Mouse (Mus musculus) kidney, embryonic 14.5 days (tissue): ENCODE measurements at regions not wholly inside any gene's neighbourhood (a gene's known extent, or its start where the extent isn't known, plus 50 kb on each side); places are given as distances from the start of the nearest gene placed in this dataset.
"Not testable (repeated sequence)": the region's sequence is repeated elsewhere in the genome, so short reads cannot be mapped to it uniquely, and the experiment has no call there.

Experiments used
- ATAC-seq: fragments of 200-750 bp; cut with Nextera tagmentation; 2 replicates; pipeline ENCODE4 v1.8.0; 2017; ENCODE audit warnings: moderate number of reproducible peaks, mild to moderate bottlenecking, moderate TSS enrichment, moderate library complexity; ENCODE audit not compliant: low FRiP score, low TSS enrichment
- H3K27ac ChIP-seq: fragments of 300-500 bp; sonication (generic); 2 replicates; pipeline ENCODE4 v1.5.1; 2014; ENCODE audit warnings: low read depth, mild to moderate bottlenecking, low read length, moderate library complexity, mixed read lengths
- H3K27me3 ChIP-seq: fragments of 300-500 bp; sonication (generic); 2 replicates; pipeline ENCODE4 v1.6.1; 2014; ENCODE audit warnings: mild to moderate bottlenecking, low read length; ENCODE audit not compliant: control insufficient read depth, insufficient read depth
- H3K36me3 ChIP-seq: fragments of 300-500 bp; sonication (generic); 2 replicates; pipeline ENCODE4 v1.6.1; 2014; ENCODE audit warnings: low read length, mixed read lengths; ENCODE audit not compliant: control insufficient read depth, insufficient read depth
- H3K4me1 ChIP-seq: fragments of 300-500 bp; sonication (generic); 2 replicates; pipeline ENCODE4 v1.6.1; 2014; ENCODE audit warnings: low read length, mixed read lengths; ENCODE audit not compliant: control insufficient read depth, insufficient read depth
- H3K4me2 ChIP-seq: fragments of 300-500 bp; sonication (generic); replicated peaks from 2 replicates; pipeline ENCODE4 v1.6.1; 2014; ENCODE audit warnings: low read depth, mild to moderate bottlenecking, low read length
- H3K4me3 ChIP-seq: fragments of 300-500 bp; sonication (generic); 2 replicates; pipeline ENCODE4 v1.5.1; 2014; ENCODE audit warnings: mild to moderate bottlenecking, low read length
- H3K9ac ChIP-seq: fragments of 300-500 bp; sonication (generic); 2 replicates; pipeline ENCODE4 v1.6.1; 2014; ENCODE audit warnings: low read depth, mild to moderate bottlenecking, low read length, moderate library complexity
- H3K9me3 ChIP-seq: fragments of 300-500 bp; sonication (generic); 2 replicates; pipeline ENCODE4 v1.6.1; 2016; ENCODE audit warnings: low read length; ENCODE audit not compliant: control insufficient read depth
- WGBS: fragments of 180-500 bp; shearing (Covaris S2); extraction: QIAGEN DNeasy Blood & Tissue Kit; methylation state at CpG from one replicate; pipeline ENCODE4 v1.1.7; 2014; 5-methylcytosine and 5-hydroxymethylcytosine counted together

GRCm38 (mm10) chr13:52125037-52125436 is 278.6 kb downstream of the Gadd45g start:
- H3K4me1 ChIP-seq = no peaks in the 10 kb centered on the region
- no peak overlapping the region for H3K9ac ChIP-seq
- H3K9me3 ChIP-seq = no peaks in the 10 kb centered on the region
- no peaks in the 10 kb centered on the region for H3K36me3 ChIP-seq
- H3K27ac ChIP-seq = no peak overlapping the region
- no peak overlapping the region for H3K4me3 ChIP-seq
- no peak overlapping the region for H3K4me2 ChIP-seq
- H3K27me3 ChIP-seq = no peaks in the 10 kb centered on the region
- no peak for ATAC-seq
- 80% methylated on average over 4 of the region's 4 CpGs for WGBS

- Histone ChIP-seq H3K27me3 (no peaks in the 10 kb centered on the region), H3K27ac (no peak overlapping the region), H3K36me3 (no peaks in the 10 kb centered on the region), H3K4me3 (no peak overlapping the region), H3K4me2 (no peak overlapping the region), H3K9me3 (peaks cover 8% of the 10 kb centered on the region; the same call in 1 of the 2 replicates), H3K4me1 (no peaks in the 10 kb centered on the region), H3K9ac (no peak overlapping the region)
- ATAC-seq = no peak
- 80% methylated on average over 9 of the region's 9 CpGs for WGBS
Observed at GRCm38 (mm10) chr13:52127751-52128150, 281.3 kb downstream of the Gadd45g start.

GRCm38 (mm10) chr13:52129466-52129865 is 283.0 kb downstream of the Gadd45g start:
- Histone ChIP-seq H3K36me3 (no peaks in the 10 kb centered on the region), H3K4me2 (no peak overlapping the region), H3K9ac (no peak overlapping the region), H3K4me1 (no peaks in the 10 kb centered on the region), H3K27ac (no peak overlapping the region), H3K9me3 (peaks cover 8% of the 10 kb centered on the region; the same call in 1 of the 2 replicates), H3K27me3 (no peaks in the 10 kb centered on the region), H3K4me3 (no peak overlapping the region)
- WGBS = 89% methylated on average over 4 of the region's 4 CpGs
- no peak for ATAC-seq

GRCm38 (mm10) chr13:52133202-52133601 is 286.7 kb downstream of the Gadd45g start:
- H3K27me3 ChIP-seq = no peaks in the 10 kb centered on the region
- H3K9me3 ChIP-seq = peaks cover 8% of the 10 kb centered on the region; the same call in 1 of the 2 replicates
- 24% methylated on average over 3 of the region's 3 CpGs for WGBS
- no peak overlapping the region for H3K9ac ChIP-seq
- H3K4me3 ChIP-seq = no peak overlapping the region
- no peaks in the 10 kb centered on the region for H3K4me1 ChIP-seq
- no peak overlapping the region for H3K27ac ChIP-seq
- H3K36me3 ChIP-seq = no peaks in the 10 kb centered on the region
- ATAC-seq = peak; percentile 71
- H3K4me2 ChIP-seq = no peak overlapping the region

GRCm38 (mm10) chr13:52138331-52138945 is 292.0 kb downstream of the Gadd45g start:
- H3K4me2 ChIP-seq = no peak overlapping the region
- WGBS = 68% methylated on average over 6 of the region's 6 CpGs
- H3K9me3 ChIP-seq = no peaks in the 10 kb centered on the region
- H3K36me3 ChIP-seq = no peaks in the 10 kb centered on the region
- no peaks in the 10 kb centered on the region for H3K4me1 ChIP-seq
- H3K27me3 ChIP-seq = no peaks in the 10 kb centered on the region
- H3K27ac ChIP-seq = no peak overlapping the region
- no peak overlapping the region for H3K4me3 ChIP-seq
- no peak overlapping the region for H3K9ac ChIP-seq
- no peak for ATAC-seq

GRCm38 (mm10) chr13:52139140-52139809 is 292.8 kb downstream of the Gadd45g start:
- H3K27ac ChIP-seq = no peak overlapping the region
- WGBS = 54% methylated on average over 15 of the region's 15 CpGs
- no peak for ATAC-seq
- no peak overlapping the region for H3K9ac ChIP-seq
- no peaks in the 10 kb centered on the region for H3K9me3 ChIP-seq
- H3K27me3 ChIP-seq = no peaks in the 10 kb centered on the region
- no peak overlapping the region for H3K4me3 ChIP-seq
- H3K4me2 ChIP-seq = no peak overlapping the region
- H3K36me3 ChIP-seq = no peaks in the 10 kb centered on the region
- no peaks in the 10 kb centered on the region for H3K4me1 ChIP-seq

GRCm38 (mm10) chr13:52140221-52140620 is 293.7 kb downstream of the Gadd45g start:
- Histone ChIP-seq H3K36me3 (no peaks in the 10 kb centered on the region), H3K4me3 (no peak overlapping the region), H3K9ac (no peak overlapping the region), H3K4me1 (no peaks in the 10 kb centered on the region), H3K27ac (no peak overlapping the region), H3K9me3 (no peaks in the 10 kb centered on the region), H3K27me3 (no peaks in the 10 kb centered on the region), H3K4me2 (no peak overlapping the region)
- ATAC-seq = no peak
- WGBS = 82% methylated on average over 6 of the region's 6 CpGs

- ATAC-seq, H3K4me3 ChIP-seq, H3K27me3 ChIP-seq, H3K9me3 ChIP-seq, H3K36me3 ChIP-seq, H3K9ac ChIP-seq, H3K4me2 ChIP-seq, H3K27ac ChIP-seq, H3K4me1 ChIP-seq: not testable (repeated sequence)
- WGBS = 74% methylated on average over 1 of the region's 1 CpGs
Observed at GRCm38 (mm10) chr13:52144066-52144465, 297.6 kb downstream of the Gadd45g start.

GRCm38 (mm10) chr13:52145926-52146325 is 299.4 kb downstream of the Gadd45g start:
- 74% methylated on average over 5 of the region's 5 CpGs for WGBS
- Histone ChIP-seq H3K4me3 (no peak overlapping the region), H3K27ac (no peak overlapping the region), H3K27me3 (no peaks in the 10 kb centered on the region), H3K9ac (no peak overlapping the region), H3K9me3 (no peaks in the 10 kb centered on the region), H3K4me1 (no peaks in the 10 kb centered on the region), H3K36me3 (no peaks in the 10 kb centered on the region), H3K4me2 (no peak overlapping the region)
- ATAC-seq = no peak
